Mouse (Mus musculus): Measurements from ENCODE around the gene Pdlim3. TPM values are rescaled to one million over a fixed set of nuclear protein-coding genes. Genes with fewer than 3 reads are reported as not detected.

Pdlim3 gene
- total RNA-seq, 2 experiments from 2014 or later = 1.00 to 1.2 TPM

GRCm38 (mm10) chr8:45880457-45880856 lies 4.8 kb upstream of the Pdlim3 start:
- Histone ChIP-seq H3K27ac (no peak overlapping the region), H3K4me3 (no peak overlapping the region)
- no peak for TF ChIP-seq CTCF (conservative IDR thresholded peaks at IDR 0.05)
- DNase-seq (ENCODE audit: low spot score in 2 of 2) = no peak

- H3K4me3 ChIP-seq = no peak overlapping the region
- no peak for DNase-seq (ENCODE audit: low spot score in 2 of 2)
- TF ChIP-seq CTCF (conservative IDR thresholded peaks at IDR 0.05) = no peak
- no peak overlapping the region for H3K27ac ChIP-seq
Measured at GRCm38 (mm10) chr8:45881726-45882125, 3.5 kb upstream of the Pdlim3 start.

GRCm38 (mm10) chr8:45883793-45884192 lies 1.5 kb upstream of the Pdlim3 start:
- no peak for DNase-seq (ENCODE audit: low spot score in 2 of 2)
- H3K27ac ChIP-seq = no peak overlapping the region
- no peak overlapping the region for H3K4me3 ChIP-seq
- TF ChIP-seq CTCF (conservative IDR thresholded peaks at IDR 0.05) = no peak

GRCm38 (mm10) chr8:45884552-45884951 lies 709 bp upstream of the Pdlim3 start:
- DNase-seq (ENCODE audit: low spot score in 2 of 2) = no peak
- Histone ChIP-seq H3K27ac (no peak overlapping the region), H3K4me3 (peak overlapping the region; percentile 52)
- TF ChIP-seq CTCF (conservative IDR thresholded peaks at IDR 0.05) = peak; percentile 35

- peak overlapping the region; percentile 52; the same call in 1 of the 2 replicates for H3K4me3 ChIP-seq
- H3K27ac ChIP-seq = no peak overlapping the region
- peak; percentile 55 for TF ChIP-seq CTCF (conservative IDR thresholded peaks at IDR 0.05)
- no peak for DNase-seq (ENCODE audit: low spot score in 2 of 2)
Measured at GRCm38 (mm10) chr8:45885775-45886174, 514 bp downstream of the Pdlim3 start.

GRCm38 (mm10) chr8:45889737-45890136 lies 4.5 kb downstream of the Pdlim3 start:
- TF ChIP-seq CTCF (conservative IDR thresholded peaks at IDR 0.05) = no peak
- no peak for DNase-seq (ENCODE audit: low spot score in 2 of 2)
- Histone ChIP-seq H3K27ac (no peak overlapping the region), H3K4me3 (no peak overlapping the region)

GRCm38 (mm10) chr8:45896590-45896989 lies 11.3 kb downstream of the Pdlim3 start:
- DNase-seq (ENCODE audit: low spot score in 2 of 2) = no peak
- TF ChIP-seq CTCF (conservative IDR thresholded peaks at IDR 0.05) = no peak
- Histone ChIP-seq H3K4me3 (no peak overlapping the region), H3K27ac (no peak overlapping the region)

DNA sequence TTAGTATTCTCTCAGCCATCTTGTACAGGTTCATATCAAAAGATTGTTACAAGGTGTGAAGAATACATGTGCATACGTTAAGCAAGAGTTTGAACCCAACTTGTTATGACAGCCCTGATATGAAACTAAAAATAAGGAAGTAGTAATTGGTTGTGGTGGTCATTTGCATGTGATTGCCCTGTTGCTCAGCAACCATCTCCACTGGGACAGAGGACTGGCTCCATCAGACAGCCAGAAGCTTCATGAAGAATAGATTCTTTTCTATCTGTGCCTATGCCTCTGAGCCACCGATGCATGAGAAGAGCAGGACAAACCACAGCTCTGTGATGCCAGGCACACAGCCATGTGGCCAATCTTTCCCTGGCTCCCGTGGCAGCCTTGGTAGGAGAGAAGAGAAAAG lies 14.5 kb downstream of the Pdlim3 start:
- no peak overlapping the region for H3K27ac ChIP-seq
- TF ChIP-seq CTCF (conservative IDR thresholded peaks at IDR 0.05) = no peak
- DNase-seq (ENCODE audit: low spot score in 2 of 2) = no peak

GRCm38 (mm10) chr8:45901626-45902025 lies 16.4 kb downstream of the Pdlim3 start:
- Histone ChIP-seq H3K27ac (no peak overlapping the region), H3K4me3 (no peak overlapping the region)
- no peak for DNase-seq (ENCODE audit: low spot score in 2 of 2)
- TF ChIP-seq CTCF (conservative IDR thresholded peaks at IDR 0.05) = no peak

More for the DNA sequence above, 14.5 kb downstream of the Pdlim3 start:
- no peak overlapping the region for H3K4me3 ChIP-seq

DNA sequence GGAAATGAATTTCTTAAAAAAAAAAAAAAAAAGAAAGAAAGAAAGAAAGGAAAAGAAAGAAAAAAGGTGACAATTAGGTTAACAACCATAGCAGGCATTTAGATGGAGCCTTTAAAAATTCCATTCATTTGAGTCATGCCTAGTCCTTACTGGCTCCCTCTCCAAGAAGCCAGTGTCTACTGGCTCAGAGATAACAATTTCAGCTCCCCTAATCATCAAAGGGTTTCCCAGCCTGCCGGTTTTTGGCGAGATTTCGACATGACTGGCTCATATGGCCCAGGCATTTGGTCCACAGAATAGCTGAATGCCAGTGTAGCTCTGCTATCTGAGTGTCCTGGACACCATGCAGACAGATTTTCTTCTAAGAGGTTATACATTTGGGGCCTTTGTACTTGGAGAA lies 18.4 kb downstream of the Pdlim3 start:
- no peak for TF ChIP-seq CTCF (conservative IDR thresholded peaks at IDR 0.05)
- Histone ChIP-seq H3K27ac (no peak overlapping the region), H3K4me3 (no peak overlapping the region)
- DNase-seq (ENCODE audit: low spot score in 2 of 2) = no peak

GRCm38 (mm10) chr8:45905591-45906250 lies 20.5 kb downstream of the Pdlim3 start:
- no peak for DNase-seq (ENCODE audit: low spot score in 2 of 2)
- H3K27ac ChIP-seq = no peak overlapping the region
- no peak for TF ChIP-seq CTCF (conservative IDR thresholded peaks at IDR 0.05)
- H3K4me3 ChIP-seq = no peak overlapping the region

- no peak for TF ChIP-seq CTCF (conservative IDR thresholded peaks at IDR 0.05)
- H3K4me3 ChIP-seq = no peak overlapping the region
- no peak overlapping the region for H3K27ac ChIP-seq
- DNase-seq (ENCODE audit: low spot score in 2 of 2) = no peak
Measured at GRCm38 (mm10) chr8:45906251-45906619, 21.0 kb downstream of the Pdlim3 start.

DNA sequence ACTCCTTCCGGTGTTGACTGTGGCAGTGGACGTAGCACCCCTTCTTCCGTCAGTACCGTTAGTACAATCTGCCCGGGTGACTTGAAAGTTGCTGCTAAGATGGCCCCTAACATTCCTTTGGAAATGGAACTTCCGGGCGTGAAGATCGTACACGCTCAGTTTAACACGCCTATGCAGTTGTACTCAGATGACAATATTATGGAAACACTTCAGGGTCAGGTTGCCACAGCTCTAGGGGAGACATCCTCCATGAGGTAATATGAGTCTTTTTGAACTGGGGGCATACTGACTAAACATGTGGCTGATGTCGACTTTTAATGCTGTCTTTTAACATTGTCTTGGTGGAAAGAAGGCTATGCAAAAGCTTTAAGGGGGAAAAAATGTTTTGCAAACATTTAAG lies 28.4 kb downstream of the Pdlim3 start:
- no peak for TF ChIP-seq CTCF (conservative IDR thresholded peaks at IDR 0.05)
- DNase-seq (ENCODE audit: low spot score in 2 of 2) = no peak
- H3K4me3 ChIP-seq = no peak overlapping the region
- H3K27ac ChIP-seq = no peak overlapping the region

GRCm38 (mm10) chr8:45916496-45916895 lies 31.2 kb downstream of the Pdlim3 start:
- no peak for TF ChIP-seq CTCF (conservative IDR thresholded peaks at IDR 0.05)
- H3K27ac ChIP-seq = no peak overlapping the region
- no peak for DNase-seq (ENCODE audit: low spot score in 2 of 2)
- H3K4me3 ChIP-seq = no peak overlapping the region
